Mouse (Mus musculus) T-helper 2 cell (primary cell): ENCODE data around the gene Ddr1.

ENCODE experiments used
- in situ Hi-C: fragments of 300-600 bp; cut with MboI, MseI; formaldehyde crosslinking; loops from one replicate; pipeline ENCODE4 v1.15.1; 2025; ENCODE audit warnings: high pct_unique_total_duplicates

The Ddr1 gene

GRCm38 (mm10) chr17:35636363-35636762 is 68.1 kb downstream of the Ddr1 start:
- in situ Hi-C loops: loop anchor here (5.0 kb wide), 1 partner anchor 101 kb away; no protein-coding TSS in a partner anchor

DNA sequence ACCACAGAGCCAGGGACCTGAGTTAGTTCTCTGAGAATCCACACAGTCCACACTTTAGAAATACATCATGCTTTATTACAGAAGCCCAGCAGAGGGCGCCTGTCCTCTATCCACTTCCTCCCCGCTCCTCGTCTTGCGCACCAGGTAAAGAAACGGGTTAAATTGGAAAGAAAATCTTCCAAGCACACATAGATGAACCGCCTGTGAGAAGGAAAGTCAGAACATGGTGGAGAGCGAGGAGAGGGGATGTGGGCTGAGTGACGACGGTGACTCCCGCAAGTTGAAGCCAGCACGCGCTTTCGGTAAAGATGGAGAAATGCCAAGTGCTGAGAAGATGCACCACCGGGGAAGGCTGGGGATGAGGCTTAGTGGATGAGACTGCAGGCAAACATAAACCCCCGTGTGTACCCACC is 68.7 kb downstream of the Ddr1 start:
- in situ Hi-C loops: loop anchor here (5.0 kb wide), 1 partner anchor 102 kb away; no protein-coding TSS in a partner anchor

- in situ Hi-C loops: loop anchor here (5.0 kb wide), 1 partner anchor 102 kb away; no protein-coding TSS in a partner anchor
These were observed 69.2 kb downstream of the Ddr1 start for GRCm38 (mm10) chr17:35635202-35635601.

DNA sequence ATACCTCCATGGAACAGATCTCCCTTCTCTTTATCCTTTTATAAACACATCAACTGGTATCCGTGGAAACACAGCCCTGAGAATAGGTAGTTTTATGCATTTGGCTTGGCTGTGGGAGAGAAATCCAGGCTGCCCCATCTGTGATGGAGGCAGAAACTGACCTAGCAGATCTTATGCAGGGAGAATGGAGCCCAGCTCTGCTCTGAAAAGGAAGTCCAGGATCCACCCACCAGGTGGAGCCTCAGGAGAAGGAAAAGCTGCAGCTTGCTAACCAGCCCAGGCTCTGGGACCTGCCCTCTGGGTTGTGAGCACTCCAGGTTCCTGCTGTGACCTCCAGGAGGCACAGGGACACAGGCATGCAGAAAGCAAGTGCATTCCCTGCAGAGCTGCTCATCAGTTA is 70.4 kb downstream of the Ddr1 start:
- in situ Hi-C loops: loop anchor here (5.0 kb wide), 1 partner anchor 47 kb away; no protein-coding TSS in a partner anchor
